Mouse (Mus musculus) hindbrain, embryonic 16.5 days (tissue): ENCODE measurements around the gene Flnb. TPM values are rescaled to one million over a fixed set of nuclear protein-coding genes. Genes with fewer than 3 reads are reported as not detected.
A peak's percentile ranks its signal among the peaks of the same experiment; 100 is the strongest.

Experiments
- ATAC-seq: fragments of 200-750 bp; cut with Nextera tagmentation; 2 replicates; pipeline ENCODE4 v1.8.0; 2017; ENCODE audit warnings: moderate TSS enrichment, moderate library complexity
- H3K27ac ChIP-seq: fragments of 300-500 bp; sonication (generic); 2 replicates; pipeline ENCODE4 v1.5.1; 2014; ENCODE audit warnings: low read depth, mild to moderate bottlenecking, control low read depth, low read length, moderate library complexity
- H3K27me3 ChIP-seq: fragments of 300-500 bp; sonication (generic); replicated peaks from 2 replicates; pipeline ENCODE4 v1.6.1; 2014; ENCODE audit warnings: low read length; ENCODE audit not compliant: control insufficient read depth, insufficient read depth
- H3K36me3 ChIP-seq: fragments of 300-500 bp; sonication (generic); 2 replicates; pipeline ENCODE4 v1.6.1; 2014; ENCODE audit warnings: mild to moderate bottlenecking, low read length, moderate library complexity, mixed read lengths; ENCODE audit not compliant: control insufficient read depth, insufficient read depth
- H3K4me1 ChIP-seq: fragments of 300-500 bp; sonication (generic); 2 replicates; pipeline ENCODE4 v1.6.1; 2014; ENCODE audit warnings: low read depth, low read length; ENCODE audit not compliant: control insufficient read depth, insufficient read depth
- H3K4me2 ChIP-seq: fragments of 300-500 bp; sonication (generic); 2 replicates; pipeline ENCODE4 v1.6.1; 2014; ENCODE audit warnings: mild to moderate bottlenecking, low read length, control low read depth, moderate library complexity
- H3K4me3 ChIP-seq: fragments of 300-500 bp; sonication (generic); 2 replicates; pipeline ENCODE4 v1.5.1; 2014; ENCODE audit warnings: mild to moderate bottlenecking, low read length, control low read depth, moderate library complexity
- H3K9ac ChIP-seq: fragments of 300-500 bp; sonication (generic); 2 replicates; pipeline ENCODE4 v1.6.1; 2014; ENCODE audit warnings: low read depth, mild to moderate bottlenecking, control low read depth, low read length, moderate library complexity
- H3K9me3 ChIP-seq: fragments of 300-500 bp; sonication (generic); 2 replicates; pipeline ENCODE4 v1.6.1; 2014; ENCODE audit warnings: mild to moderate bottlenecking, low read length, moderate library complexity; ENCODE audit not compliant: control insufficient read depth
- WGBS: fragments of 180-500 bp; shearing (Covaris S2); extraction: QIAGEN DNeasy Blood & Tissue Kit; methylation state at CpG from one replicate; pipeline ENCODE4 v1.1.7; 2014; 5-methylcytosine and 5-hydroxymethylcytosine counted together
- polyA plus RNA-seq: library from polyadenylated mRNA; unstranded; fragments of >200 nt; fragmentation: Nextera tagmentation; extraction: Ambion mirVana; gene quantifications from 2 replicates; pipeline ENCODE4 v1.2.1, GENCODE M21; 2015

Flnb gene
- polyA plus RNA-seq, 1 experiment from 2014 or later, result 6.3 TPM

DNA sequence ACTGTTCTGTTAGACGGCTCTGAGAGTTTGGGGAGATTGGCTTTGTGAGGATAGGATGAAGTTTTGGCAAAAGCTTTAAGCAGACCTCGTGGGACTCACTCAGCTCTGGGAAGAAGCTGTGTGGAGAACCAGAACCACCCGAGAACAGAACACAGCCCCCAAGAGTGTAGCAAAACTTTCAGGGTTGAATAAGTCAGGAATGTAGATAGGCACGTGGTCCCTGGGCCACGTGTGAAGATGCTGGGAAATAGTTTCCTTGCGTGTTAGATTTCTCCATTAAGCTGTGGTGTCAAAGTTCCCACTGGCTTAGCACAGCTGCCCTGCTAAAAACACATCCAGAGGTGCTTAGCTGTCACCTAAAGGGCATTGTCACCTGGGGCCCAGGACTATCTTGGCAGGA, 174.4 kb downstream of the Flnb start:
- no peak overlapping the region for H3K4me3 ChIP-seq
- no peak overlapping the region for H3K4me2 ChIP-seq
- no peaks in the 10 kb centered on the region for H3K36me3 ChIP-seq
- H3K9ac ChIP-seq, result no peak overlapping the region
- H3K9me3 ChIP-seq, result no peaks in the 10 kb centered on the region
- no peaks in the 10 kb centered on the region for H3K4me1 ChIP-seq
- WGBS, result 83% methylated on average over 6 of the region's 6 CpGs
- no peak overlapping the region for H3K27ac ChIP-seq
- no peak for ATAC-seq
- no peaks in the 10 kb centered on the region for H3K27me3 ChIP-seq

GRCm38 (mm10) chr14:7994271-7994767, 176.6 kb downstream of the Flnb start, which contains the start of gene Dnase1l3:
Dnase1l3 (minus strand) TSS chr14:7994573.
- no peak within 1 kb of the TSS for H3K27ac ChIP-seq
- H3K9me3 ChIP-seq, result no peaks in the 10 kb centered on the region
- WGBS, result 72% methylated on average over 8 of the region's 8 CpGs
- no peaks in the 10 kb centered on the region for H3K27me3 ChIP-seq
- no peaks in the 10 kb centered on the region for H3K4me1 ChIP-seq
- H3K4me2 ChIP-seq, result no peak within 1 kb of the TSS
- no peak for ATAC-seq
- no peak within 1 kb of the TSS for H3K9ac ChIP-seq
- no peaks in the 10 kb centered on the region for H3K36me3 ChIP-seq
- H3K4me3 ChIP-seq, result no peak within 1 kb of the TSS

DNA sequence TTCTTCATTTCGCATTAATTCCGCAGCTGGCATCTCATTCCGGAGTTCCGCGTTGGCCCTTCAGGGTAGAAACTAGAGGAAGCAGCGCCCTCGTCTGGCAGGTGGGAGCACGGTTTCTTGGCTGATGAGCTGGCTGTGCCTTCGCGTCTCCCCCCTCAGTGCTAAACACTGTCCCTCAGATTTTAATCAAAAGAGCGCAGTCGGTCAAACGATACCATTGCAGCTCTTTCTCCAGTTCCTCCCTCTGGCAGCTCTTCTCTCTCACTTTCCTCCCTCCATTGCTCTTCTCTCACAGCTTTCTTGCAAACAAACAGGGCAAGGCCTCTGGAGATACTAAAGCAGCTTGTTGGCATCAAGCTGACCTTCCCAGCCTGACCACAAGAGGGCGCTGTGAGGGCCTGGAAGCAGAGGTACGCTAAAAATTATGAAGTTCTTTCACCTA, 179.5 kb downstream of the Flnb start:
- WGBS, result 3% methylated on average over 15 of the region's 15 CpGs
- H3K4me3 ChIP-seq, result peak overlapping the region; percentile 16; the same call in 1 of the 2 replicates
- peak overlapping the region; percentile 54 for H3K4me2 ChIP-seq
- H3K36me3 ChIP-seq, result no peaks in the 10 kb centered on the region
- H3K9me3 ChIP-seq, result no peaks in the 10 kb centered on the region
- peak overlapping the region; percentile 55 for H3K9ac ChIP-seq
- peak; percentile 75; the same call in 1 of the 2 replicates for ATAC-seq
- no peaks in the 10 kb centered on the region for H3K4me1 ChIP-seq
- peaks cover 2% of the 10 kb centered on the region; the same call in 1 of the 2 replicates for H3K27me3 ChIP-seq
- no peak overlapping the region for H3K27ac ChIP-seq

- H3K4me1 ChIP-seq, result peaks cover 4% of the 10 kb centered on the region
- no peak for ATAC-seq
- peaks cover 2% of the 10 kb centered on the region; the same call in 1 of the 2 replicates for H3K27me3 ChIP-seq
- H3K9ac ChIP-seq, result no peak overlapping the region
- 86% methylated on average over 3 of the region's 3 CpGs for WGBS
- H3K9me3 ChIP-seq, result no peaks in the 10 kb centered on the region
- H3K36me3 ChIP-seq, result no peaks in the 10 kb centered on the region
- no peak overlapping the region for H3K27ac ChIP-seq
- H3K4me3 ChIP-seq, result no peak overlapping the region
- H3K4me2 ChIP-seq, result no peak overlapping the region
Observed at GRCm38 (mm10) chr14:7999030-7999429, 181.3 kb downstream of the Flnb start.

- H3K9me3 ChIP-seq, result no peaks in the 10 kb centered on the region
- no peak overlapping the region for H3K4me2 ChIP-seq
- H3K27me3 ChIP-seq, result peaks cover 2% of the 10 kb centered on the region; the same call in 1 of the 2 replicates
- H3K36me3 ChIP-seq, result no peaks in the 10 kb centered on the region
- ATAC-seq, result no peak
- peaks cover 8% of the 10 kb centered on the region for H3K4me1 ChIP-seq
- no peak overlapping the region for H3K4me3 ChIP-seq
- H3K9ac ChIP-seq, result no peak overlapping the region
- no peak overlapping the region for H3K27ac ChIP-seq
- WGBS, result 85% methylated on average over 5 of the region's 5 CpGs
Observed at GRCm38 (mm10) chr14:7999435-7999834, 181.7 kb downstream of the Flnb start.

GRCm38 (mm10) chr14:8000247-8000646, 182.5 kb downstream of the Flnb start:
- Histone ChIP-seq H3K36me3 (no peaks in the 10 kb centered on the region), H3K27me3 (peaks cover 2% of the 10 kb centered on the region; the same call in 1 of the 2 replicates), H3K4me3 (no peak overlapping the region), H3K9ac (no peak overlapping the region), H3K4me2 (no peak overlapping the region), H3K4me1 (peaks cover 10% of the 10 kb centered on the region), H3K9me3 (no peaks in the 10 kb centered on the region), H3K27ac (no peak overlapping the region)
- 90% methylated on average over 5 of the region's 5 CpGs for WGBS
- ATAC-seq, result no peak

Other genes starting within 250 kb of the Flnb start
- 6.1 and 6.7 TPM in 2 replicates for gene Gm3558, start 249.4 kb upstream of the Flnb start, polyA plus RNA-seq
- not detected in 2 replicates for gene Gm10338, start 222.4 kb upstream of the Flnb start, polyA plus RNA-seq
- not detected in 2 replicates for gene Gm10128, start 174.0 kb upstream of the Flnb start, polyA plus RNA-seq
- gene Gm26661, start 26.4 kb upstream of the Flnb start, polyA plus RNA-seq, result 0.38 TPM in 1 of 2 replicates, not detected in the other
- gene Gm45521, start 139.3 kb downstream of the Flnb start, polyA plus RNA-seq, result 0.40 TPM in 1 of 2 replicates, not detected in the other
- 0.05 and 0.08 TPM in 2 replicates for gene Dnase1l3, start 176.6 kb downstream of the Flnb start, polyA plus RNA-seq
- gene Abhd6, start 184.9 kb downstream of the Flnb start, polyA plus RNA-seq, result 39.3 and 42.5 TPM in 2 replicates